ENCODE assay signal across 26 mouse cellular contexts in the genomic region with DNA sequence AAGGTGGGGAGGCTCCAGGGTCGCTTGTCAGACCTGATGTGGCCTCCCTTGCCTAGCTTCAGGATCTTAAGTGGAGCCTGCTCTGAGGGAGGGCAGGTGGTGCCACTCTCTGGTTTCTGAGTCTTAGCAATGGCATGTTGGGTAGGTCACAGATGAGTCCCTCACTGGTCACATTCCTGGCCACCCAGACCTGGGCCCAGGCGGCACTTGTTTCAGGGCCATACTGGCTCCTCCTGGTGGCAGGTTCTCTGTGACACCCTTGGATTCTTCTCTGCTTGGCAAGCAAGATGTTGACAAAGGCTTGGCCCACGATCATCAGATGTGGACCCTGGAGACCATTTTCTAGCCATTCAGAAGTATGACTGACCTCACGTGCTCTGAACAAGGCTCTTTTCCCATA. TPM values are rescaled to one million over a fixed set of nuclear protein-coding genes. Genes with fewer than 3 reads are reported as not detected.
A peak's percentile ranks its signal among the peaks of the same experiment; 100 is the strongest.
DNase-seq lines count a peak whose midpoint lies in the region; ATAC-seq and TF ChIP-seq lines count a peak whose summit lies in the region.
"Had no signal": no experiment of that assay in that cellular context is flagged by ENCODE, and none has a peak within 500 bp of the region (broad histone marks: within the 10 kb centered on the region; RNA-seq: fewer than 3 reads in every experiment).

No protein-coding gene starts in this region.

- no peak overlapping the region for H3K4me3 ChIP-seq in gastrocnemius, adult 2 months
- H3K4me3 ChIP-seq in layer of hippocampus, adult 2 months: no peak overlapping the region
- H3K4me3 ChIP-seq in testis, adult 2 months (ENCODE audit: control insufficient read depth, low read depth, low read length): no peak overlapping the region
- H3K4me3 ChIP-seq: limb, embryonic 15.5 days; midbrain, embryonic 13.5 days; myocyte had no signal

- no peaks in the 10 kb centered on the region for H3K36me3 ChIP-seq in testis, adult 2 months (ENCODE audit: control insufficient read depth, insufficient read depth, low read length)
- H3K36me3 ChIP-seq: G1E; limb, embryonic 15.5 days had no signal

- DNase-seq in gastrocnemius, adult 2 months: no peak
- DNase-seq in gastrocnemius, adult 18-20 months (ENCODE audit: low spot score): no peak
- DNase-seq in layer of hippocampus, adult 2 months (ENCODE audit: low spot score in 2 of 2): no peak
- DNase-seq in layer of hippocampus, postnatal 36 days: no peak
- no peak for DNase-seq in testis, postnatal 10 days (ENCODE audit: low spot score)
- DNase-seq in heart, postnatal 14 days: no peak
- DNase-seq: adrenal gland, postnatal 36 days; B cell, adult 2 months; cerebellum, adult 11-12 months; cerebellum, postnatal 14 days; kidney, adult 9 months; lung, postnatal 10 days; spleen, adult 18-20 months; thymus, adult 2 months had no signal

- peaks cover 1% of the 10 kb centered on the region; the same call in 1 of the 2 replicates for H3K4me1 ChIP-seq in testis, adult 2 months (ENCODE audit: control insufficient read depth, insufficient read depth, low read length)

- H3K27ac ChIP-seq in gastrocnemius, adult 2 months: no peak overlapping the region
- H3K27ac ChIP-seq in layer of hippocampus, adult 2 months: no peak overlapping the region
- no peak overlapping the region for H3K27ac ChIP-seq in testis, adult 2 months (ENCODE audit: control insufficient read depth, insufficient read depth, low read depth, low read length)
- H3K27ac ChIP-seq: limb, embryonic 15.5 days; midbrain, embryonic 13.5 days had no signal

- H3K27me3 ChIP-seq in testis, adult 2 months (ENCODE audit: control insufficient read depth, insufficient read depth, low read length): no peaks in the 10 kb centered on the region
- H3K27me3 ChIP-seq: midbrain, embryonic 13.5 days had no signal

- no peak for ATAC-seq in inflammation-experienced regulatory T-cells, adult 6 months
- ATAC-seq: forebrain, embryonic 16.5 days; midbrain, embryonic 13.5 days had no signal

- intact Hi-C loops in gastrocnemius, adult 2 months (cut with DNase I): no loop called here
- intact Hi-C loops in heart, postnatal 14 days (cut with DNase I): no loop called here

- TF ChIP-seq POLR2A in testis, adult 2 months (IDR thresholded peaks at IDR 0.05; ENCODE audit: control insufficient read depth, low read depth, low read length): no peak

- peak; percentile 16; the same call in 1 of the 2 replicates for TF ChIP-seq CTCF in gastrocnemius, adult 2 months (IDR thresholded peaks at IDR 0.05)
- peak; percentile 42 for TF ChIP-seq CTCF in layer of hippocampus, adult 2 months (conservative IDR thresholded peaks at IDR 0.05)
- 0 out of 2 replicates have a peak, but pooled peaks have one; percentile 13 for TF ChIP-seq CTCF in testis, adult 2 months (IDR thresholded peaks at IDR 0.05; ENCODE audit: control insufficient read depth, insufficient read depth, insufficient replicate concordance, low read depth, low read length)

RNA-seq across cellular contexts. Expression of gene Vstm2l, which starts 18.2 kb away (rescaled TPM):
- total RNA-seq in gastrocnemius, adult 2 months (2021): not detected
- total RNA-seq in gastrocnemius, adult 18-20 months (2021): not detected
- total RNA-seq in layer of hippocampus, adult 2 months (2021): 100 to 1,000 TPM; 110 to 112 TPM
- 100 to 1,000 TPM; 111 to 124 TPM for total RNA-seq in layer of hippocampus, postnatal 36 days (2021)
- polyA plus RNA-seq in testis, adult 2 months (2012; rRNA removed): 1.5 and 1.8 TPM in 2 replicates
- not detected for polyA plus RNA-seq in inflammation-experienced regulatory T-cells, adult 6 months (2017; shearing (Covaris generic))
- total RNA-seq in heart, postnatal 14 days (2021): not detected
- total RNA-seq: G1E; gastrocnemius, adult 8-10 months; granulocyte monocyte progenitor cell, adult 5-6 weeks; hematopoietic stem cell, adult 5-6 weeks; megakaryocyte, adult 5-6 weeks had no signal
- polyA plus RNA-seq: G1E; heart, embryonic 14.5 days; myocyte had no signal

Comparison
In these comparisons a context has a peak if more than half of its experiments do, and no peak if none do; other contexts are left out.
1. RNA of gene Vstm2l, which starts 18.2 kb away (total RNA-seq): 111 to 124 TPM in layer of hippocampus, postnatal 36 days and 110 to 112 TPM in layer of hippocampus, adult 2 months; not detected in heart, postnatal 14 days, not detected in gastrocnemius, adult 2 months and not detected in gastrocnemius, adult 18-20 months; every median in the first group is over 100 times any median in the second.
2. Peak in every context shown above with its lines, with median percentiles within 50 percentile points of each other: CTCF ChIP-seq.